Mouse (Mus musculus): ENCODE results near the gene Mrpl46.

DNA sequence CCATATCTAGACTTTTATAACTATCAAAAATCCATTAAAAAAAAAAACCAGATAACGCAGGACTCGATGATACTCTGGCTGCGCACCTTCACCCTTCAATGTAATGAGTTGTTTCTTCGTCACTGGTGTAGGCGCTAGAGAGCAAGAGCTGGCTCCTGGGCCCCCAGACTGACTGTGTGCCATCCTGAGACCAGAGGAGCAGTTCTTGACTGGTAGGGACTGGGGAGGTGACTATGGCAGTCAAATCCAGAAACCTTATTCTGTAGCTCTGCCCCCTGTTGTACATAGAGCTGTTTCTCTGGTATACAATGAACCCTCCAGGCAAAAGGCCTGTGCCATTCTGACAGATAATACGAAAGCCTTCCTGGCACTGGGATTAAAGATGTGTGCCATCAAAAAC lies 46.1 kb downstream of the Mrpl46 start:
- TF ChIP-seq CTCF (IDR thresholded peaks at IDR 0.05; ENCODE audit: control insufficient read depth, insufficient read depth, insufficient replicate concordance, low read depth, low read length) = no peak
- no peak for TF ChIP-seq POLR2A (IDR thresholded peaks at IDR 0.05; ENCODE audit: control insufficient read depth, low read depth, low read length)
